Mouse (Mus musculus): ENCODE results near the gene Cep131.

DNA sequence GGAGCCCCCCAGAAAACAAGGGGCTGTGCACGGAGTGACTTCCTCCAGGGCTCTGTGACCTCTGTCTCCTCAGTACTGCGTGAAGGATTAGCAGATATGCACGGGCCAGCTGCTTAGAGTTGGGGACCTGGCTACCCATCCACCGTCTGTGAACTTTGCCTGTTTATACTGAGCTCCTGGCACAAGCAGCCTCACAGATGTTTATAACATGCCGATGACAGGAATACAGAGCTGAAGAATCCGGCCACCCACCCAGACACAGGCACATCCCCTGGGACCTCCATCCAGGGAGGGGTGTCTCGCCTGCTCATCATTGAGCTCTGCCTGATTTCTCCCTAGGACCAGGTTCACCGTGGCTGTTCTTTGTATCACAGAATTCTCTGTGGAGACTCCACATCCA, 54.6 kb downstream of the Cep131 start:
- TF ChIP-seq CTCF (IDR thresholded peaks at IDR 0.05; ENCODE audit: low read depth) (no peak), EP300 (optimal IDR thresholded peaks at IDR 0.05) (no peak)
